Mouse (Mus musculus): ENCODE data around the gene Fosb.

DNA sequence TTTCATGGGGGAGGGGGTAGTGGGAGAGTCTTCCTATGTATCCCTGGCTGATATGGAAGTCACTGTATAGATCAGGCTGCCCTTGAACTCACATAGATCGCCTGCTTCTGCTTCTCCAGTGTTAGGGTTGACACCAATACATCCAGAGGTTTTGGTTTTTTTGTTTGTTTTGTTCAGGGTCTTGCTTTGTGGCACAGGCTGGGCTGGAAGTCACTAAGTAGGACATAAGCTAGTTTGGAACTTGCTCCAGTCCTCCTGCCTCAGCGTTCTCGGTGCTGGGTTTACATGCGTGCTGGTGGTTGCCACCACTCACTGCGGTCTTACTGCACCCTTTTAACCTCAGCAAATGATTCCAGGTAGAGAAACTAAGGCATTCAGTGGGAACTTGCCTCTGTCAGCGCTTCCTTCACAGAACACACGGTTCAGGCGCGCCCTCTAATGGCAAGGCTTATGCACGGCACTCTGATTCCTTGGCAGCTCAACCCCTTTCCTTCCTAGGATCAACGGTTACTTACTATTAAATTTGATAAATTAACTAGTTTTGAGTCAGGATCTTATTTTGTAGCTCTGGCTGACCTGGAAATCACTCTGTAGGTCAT lies 33.5 kb upstream of the Fosb start:
- TF ChIP-seq CTCF (IDR thresholded peaks at IDR 0.05; ENCODE audit: borderline replicate concordance, control insufficient read depth, extremely low read depth, insufficient read depth, low read length, poor library complexity) (peak; percentile 68; the same call in 1 of the 2 replicates), POLR2A (IDR thresholded peaks at IDR 0.05; ENCODE audit: control insufficient read depth, extremely low read depth, insufficient read depth, low read length, poor library complexity) (no peak)
